Mouse (Mus musculus): ENCODE results near the gene Otulin.

Gene Otulin

DNA sequence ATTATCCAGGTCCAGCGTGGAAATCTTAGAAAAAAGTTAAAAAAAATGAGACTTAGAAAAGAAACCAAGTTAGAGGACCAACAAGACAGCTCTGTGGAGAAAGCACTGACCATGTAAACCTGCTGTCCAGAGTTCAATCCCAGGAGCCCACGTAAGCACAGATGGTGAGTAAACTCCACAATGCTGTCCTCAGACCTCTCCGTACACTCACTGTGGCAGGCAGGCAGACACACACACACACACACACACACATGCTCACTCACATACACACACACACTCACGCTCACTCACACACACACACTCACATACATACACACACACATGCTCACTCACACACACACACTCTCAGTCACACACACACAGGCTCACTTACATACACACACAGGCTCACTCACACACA is 17.2 kb downstream of the Otulin start:
- no peak for DNase-seq (ENCODE audit: low spot score in 2 of 2)

DNA sequence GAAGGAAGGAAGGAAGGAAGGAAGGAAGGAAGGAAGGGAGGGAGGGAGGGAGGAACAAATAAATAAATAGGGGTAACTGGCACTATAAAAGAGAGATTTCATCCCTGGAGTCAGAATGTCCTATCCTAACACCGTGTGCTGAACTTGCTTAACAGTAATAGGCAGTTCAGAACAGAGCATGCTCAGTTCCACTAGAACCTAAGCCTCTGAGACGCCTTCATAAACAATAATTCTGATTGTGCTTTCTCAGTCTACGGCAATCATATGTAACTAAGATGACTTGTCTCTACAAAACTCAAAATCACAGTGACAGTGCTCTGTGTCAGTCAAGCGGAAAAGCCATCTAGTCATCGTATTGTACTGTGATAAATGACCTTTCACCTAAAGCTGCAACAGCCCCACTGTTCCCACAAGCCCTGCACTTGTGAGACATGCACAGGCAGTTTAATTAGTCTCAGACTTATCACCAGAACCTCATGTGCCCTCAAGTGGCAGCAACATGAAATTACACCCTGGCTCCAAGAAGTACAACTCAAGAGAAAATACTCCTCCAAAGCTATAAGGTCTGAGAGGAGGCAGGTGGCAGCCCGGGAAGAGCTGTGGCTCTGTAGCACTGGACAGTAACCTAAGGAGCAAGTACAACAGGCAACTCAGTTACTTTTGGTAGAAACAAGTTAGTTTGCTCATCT is 17.8 kb downstream of the Otulin start:
- DNase-seq (ENCODE audit: low spot score in 2 of 2): peak in 1 of 2 experiments; percentile 65

DNA sequence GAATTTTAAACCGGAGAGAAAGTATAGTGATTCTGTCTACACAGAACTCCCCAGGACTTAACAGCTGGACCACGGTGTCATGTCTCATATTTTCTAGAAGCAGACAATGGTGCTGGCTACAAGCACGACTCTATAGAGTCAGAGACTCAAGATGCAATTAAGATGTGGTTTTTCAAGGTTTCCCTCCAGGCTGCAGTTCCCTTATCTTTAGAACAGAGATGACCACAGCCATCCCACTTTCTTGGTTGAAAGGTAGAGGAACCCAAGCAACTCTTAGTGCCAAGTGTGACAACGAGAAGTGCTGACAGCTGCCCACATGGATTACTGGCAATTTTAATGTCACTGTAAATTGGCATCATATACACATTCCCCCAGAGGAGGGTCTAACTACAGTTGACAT is 20.9 kb downstream of the Otulin start:
- no peak for DNase-seq (ENCODE audit: low spot score in 2 of 2)

DNA sequence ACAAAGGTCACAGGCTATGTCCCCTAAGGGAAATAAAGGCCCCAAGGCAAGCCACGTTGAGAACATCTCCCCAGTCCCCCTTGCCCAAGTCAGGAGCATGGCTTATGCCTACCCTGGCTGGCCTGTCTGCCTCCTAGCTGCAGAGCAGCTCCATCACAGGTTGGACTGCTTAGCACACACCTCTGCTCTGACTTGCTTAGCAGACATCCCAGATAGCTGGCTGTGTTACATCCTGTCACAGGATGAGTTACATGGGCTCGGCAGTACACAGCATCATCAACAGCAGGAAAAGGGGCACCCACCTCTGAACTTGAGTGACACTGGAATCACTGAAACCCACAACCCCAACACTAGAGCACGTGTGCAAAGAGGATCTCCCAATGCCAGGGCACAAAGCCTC is 25.2 kb downstream of the Otulin start:
- DNase-seq (ENCODE audit: low spot score in 2 of 2): no peak

DNA sequence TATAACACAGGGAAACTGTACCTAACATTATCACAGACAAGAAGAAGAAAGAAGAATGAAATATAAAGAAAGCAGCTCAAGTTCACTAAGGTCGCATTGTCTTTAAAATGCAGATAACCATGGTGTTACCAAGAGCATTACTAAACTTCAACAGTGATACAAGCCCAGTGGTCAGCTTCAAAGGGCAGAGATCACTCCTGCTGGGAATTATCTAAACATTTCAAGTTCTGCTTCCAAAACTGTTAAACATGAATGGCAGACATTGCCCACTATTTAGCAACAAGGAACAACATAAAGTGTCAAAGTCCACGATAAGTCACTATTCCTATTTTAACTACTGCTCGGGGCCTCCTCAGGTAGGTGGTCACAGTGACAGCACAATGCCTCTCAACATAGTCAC is 25.9 kb downstream of the Otulin start:
- DNase-seq (ENCODE audit: low spot score in 2 of 2): no peak

DNA sequence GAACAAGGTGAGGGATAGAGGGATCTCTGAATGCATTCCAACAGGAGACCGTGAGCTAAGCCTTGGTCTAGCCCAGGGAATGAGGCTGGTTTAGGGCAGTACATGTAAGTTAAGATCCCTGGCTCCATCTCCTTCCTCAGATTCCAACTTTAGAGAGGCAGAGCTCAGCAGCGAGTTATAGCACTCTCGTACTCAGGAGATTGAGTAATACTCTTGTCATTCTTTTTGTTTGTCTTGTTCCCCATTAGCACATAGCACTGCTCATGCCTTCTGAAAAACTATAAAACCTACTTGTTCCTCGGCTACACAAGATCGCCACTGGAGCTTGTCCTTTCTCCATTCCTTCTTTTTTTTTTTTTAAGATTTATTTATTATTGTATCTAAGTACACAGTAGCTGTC is 30.0 kb downstream of the Otulin start:
- DNase-seq (ENCODE audit: low spot score in 2 of 2): no peak

DNA sequence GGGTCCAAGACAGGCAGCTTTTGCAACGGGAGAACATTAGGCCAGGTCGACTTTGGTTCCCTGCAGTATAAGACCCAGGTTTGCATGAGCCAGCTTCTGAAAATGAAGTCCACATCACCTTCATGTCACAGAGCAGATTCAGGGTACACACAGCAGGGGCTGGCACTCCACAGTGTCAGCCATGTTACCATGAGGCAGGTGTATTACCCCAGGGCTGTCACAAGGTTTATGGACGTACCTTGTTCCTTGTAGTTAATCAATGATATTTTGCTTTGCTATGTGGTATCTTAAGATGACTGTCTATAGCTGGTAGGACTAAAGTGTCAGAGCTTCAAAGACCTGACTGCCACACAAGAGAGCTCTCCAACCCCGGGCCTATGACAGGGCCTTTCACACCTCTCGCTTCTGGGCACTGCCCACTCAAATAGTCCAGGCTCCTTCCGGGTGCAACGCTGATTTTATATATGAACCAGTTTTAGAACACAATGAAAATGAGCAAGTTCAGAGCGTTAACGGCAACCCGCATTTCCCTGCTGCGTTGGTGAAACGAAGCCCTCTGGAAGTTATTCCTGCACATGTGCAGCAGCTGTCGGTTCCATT is 31.6 kb downstream of the Otulin start:
- DNase-seq (ENCODE audit: low spot score in 2 of 2): no peak

DNA sequence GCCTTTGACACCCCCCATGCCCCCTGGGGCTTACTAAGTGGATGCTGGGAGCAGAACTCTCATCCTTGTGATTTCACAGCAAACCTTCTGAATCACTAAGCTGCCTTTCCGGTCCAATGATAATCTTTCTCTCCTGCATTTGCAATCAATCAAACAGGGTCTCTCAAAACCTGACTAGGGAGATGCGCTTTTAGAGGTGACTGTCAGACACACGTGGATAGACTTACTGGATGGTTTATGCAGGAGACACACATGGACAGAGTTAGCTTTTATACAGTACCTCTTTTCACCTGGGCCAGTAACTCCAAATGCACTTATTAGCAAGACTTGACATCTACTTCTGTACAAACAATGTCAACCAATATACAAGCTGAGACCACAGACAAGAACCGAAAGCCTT is 33.0 kb downstream of the Otulin start:
- no peak for DNase-seq (ENCODE audit: low spot score in 2 of 2)

DNA sequence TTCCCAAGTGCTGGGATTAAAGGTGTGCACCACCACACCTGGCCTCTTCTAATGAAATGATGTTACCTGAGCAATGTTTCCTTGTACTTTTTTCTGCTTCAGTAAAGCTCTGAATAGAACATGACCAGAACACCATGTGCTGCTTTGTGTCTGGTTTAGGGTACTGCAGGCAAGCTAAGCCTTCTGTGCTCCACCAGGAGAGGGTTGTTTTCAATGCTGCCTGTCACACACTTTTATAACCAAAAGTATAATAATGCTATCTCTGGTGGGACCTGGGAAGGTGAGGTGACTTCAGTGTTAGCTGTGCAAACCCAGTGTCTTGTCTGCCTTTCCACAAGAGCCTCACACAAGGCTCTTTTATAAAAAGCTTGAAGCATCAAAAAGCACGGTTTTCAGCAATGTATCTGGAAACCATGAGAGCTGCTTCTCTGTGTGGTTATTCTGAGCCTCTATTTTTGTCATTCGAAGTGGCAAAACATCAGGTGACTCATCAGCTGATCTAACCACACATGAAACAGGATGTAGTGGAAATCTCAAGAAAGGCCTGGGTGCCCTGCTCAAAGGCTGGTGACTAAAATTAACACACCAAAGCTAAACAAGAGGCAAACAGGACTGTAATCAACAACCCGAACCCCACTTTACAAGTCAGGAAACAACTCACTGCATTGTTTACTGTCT is 33.9 kb downstream of the Otulin start:
- peak; percentile 30 to 60 for DNase-seq (ENCODE audit: low spot score in 2 of 2)

DNA sequence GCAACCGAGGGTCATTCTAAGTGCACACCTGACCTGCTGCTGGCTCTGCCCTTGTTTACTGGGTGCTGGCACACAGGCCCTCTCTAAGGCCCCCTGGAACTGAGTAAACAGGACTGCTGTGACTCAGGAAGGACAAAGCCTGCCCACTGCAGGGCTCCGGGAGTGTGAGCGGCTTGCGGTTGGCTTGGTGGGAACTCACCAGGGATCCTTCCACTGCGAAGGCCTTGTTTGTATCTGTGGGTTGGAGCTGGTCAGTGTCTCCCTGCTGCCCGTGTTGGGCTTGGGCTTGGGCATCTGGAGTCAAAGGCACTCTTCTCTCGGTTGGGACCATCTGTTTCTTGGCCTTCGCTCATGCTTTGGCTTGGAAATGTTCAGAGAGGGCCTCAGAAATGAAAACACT is 34.9 kb downstream of the Otulin start:
- DNase-seq (ENCODE audit: low spot score in 2 of 2): no peak

DNA sequence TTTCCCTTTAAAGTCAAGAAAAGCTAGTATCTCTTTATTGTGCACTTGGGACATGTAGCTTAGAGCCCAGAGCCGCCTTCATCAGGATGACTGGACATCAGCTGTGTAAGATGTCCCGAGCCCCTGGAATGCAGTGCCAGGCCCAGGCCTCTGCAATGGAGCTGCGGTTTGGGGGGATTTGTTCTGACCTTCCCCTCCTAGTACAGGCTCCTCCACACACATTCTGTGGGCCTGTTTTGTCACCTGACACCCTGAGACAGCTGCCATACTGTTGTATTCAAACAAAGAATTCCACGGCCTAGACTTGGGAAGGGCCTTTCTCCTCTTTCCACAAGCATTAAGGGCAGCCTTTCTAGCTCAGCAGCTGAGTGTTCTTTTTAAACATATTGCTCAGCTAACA is 35.5 kb downstream of the Otulin start:
- no peak for DNase-seq (ENCODE audit: low spot score in 2 of 2)

DNA sequence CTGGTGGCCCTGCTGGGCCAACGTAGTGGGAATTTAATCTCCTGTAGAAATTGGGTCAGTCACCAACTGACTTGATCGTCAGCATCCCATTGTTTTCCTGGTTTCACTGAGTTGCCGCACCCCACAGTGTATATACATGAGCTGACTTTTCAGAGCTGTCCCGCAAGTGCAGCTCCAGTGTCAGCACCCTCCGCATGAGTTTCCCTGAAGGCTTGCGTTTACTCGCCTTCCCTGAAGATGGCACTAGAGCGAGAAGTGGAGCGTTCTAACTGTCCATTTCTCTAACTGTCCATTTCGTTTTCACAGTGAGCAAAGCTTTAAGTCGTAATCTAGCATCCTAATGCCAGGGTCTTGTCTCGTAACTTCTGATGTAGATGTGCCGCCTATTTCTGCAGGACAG is 36.8 kb downstream of the Otulin start:
- no peak for DNase-seq (ENCODE audit: low spot score in 2 of 2)

DNA sequence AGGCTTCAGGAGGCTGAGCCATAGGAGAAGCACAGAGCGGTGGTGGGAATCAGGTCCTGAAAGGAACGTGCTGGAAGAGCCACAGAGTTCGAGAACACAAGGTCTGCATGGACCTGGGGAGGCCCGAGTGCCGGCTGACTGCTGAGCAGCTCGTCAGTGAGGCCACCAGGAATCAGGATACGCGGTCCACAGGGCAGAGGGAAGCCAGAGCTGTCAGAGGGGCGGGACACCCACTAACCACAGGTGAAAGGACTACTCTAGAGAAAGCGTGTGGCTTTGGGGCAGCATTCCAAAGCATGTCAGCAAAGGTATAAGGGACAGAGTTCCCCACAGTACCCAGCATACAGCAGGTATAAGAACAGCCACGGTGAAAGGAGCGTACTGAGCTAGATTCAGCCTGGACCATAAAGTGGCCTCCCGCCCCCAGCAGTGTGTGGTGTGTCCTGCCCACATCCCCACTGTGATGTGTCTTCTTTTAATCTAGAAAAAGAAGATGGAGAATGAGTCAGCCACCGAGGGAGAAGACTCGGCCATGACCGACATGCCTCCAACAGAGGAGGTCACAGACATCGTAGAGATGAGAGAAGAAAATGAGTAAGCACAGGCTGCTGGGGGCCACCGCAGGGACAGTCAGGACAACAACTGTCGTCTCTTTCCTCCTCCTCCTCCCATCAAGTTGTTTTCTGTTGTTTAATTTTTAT is 37.7 kb downstream of the Otulin start:
- no peak for DNase-seq (ENCODE audit: low spot score in 2 of 2)

DNA sequence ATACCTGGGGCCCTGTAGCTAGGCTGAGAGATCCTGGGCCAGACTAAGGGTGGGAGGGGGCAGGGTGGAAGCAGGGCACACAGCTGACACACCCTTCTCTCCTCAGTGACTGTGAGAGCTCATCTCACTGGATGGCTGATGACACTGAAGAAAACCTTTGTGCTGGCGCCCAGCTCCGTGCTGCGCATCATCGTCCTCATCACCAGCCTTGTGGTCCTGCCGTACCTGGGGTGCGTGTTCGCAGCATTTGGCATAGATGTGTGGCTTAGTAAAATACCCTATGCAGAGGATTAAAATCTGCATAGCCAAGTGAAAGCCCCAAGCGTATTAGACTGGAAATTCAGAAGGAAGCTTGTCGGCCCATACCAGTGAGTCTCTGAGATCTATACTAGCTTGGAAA is 39.7 kb downstream of the Otulin start:
- DNase-seq (ENCODE audit: low spot score in 2 of 2): no peak

DNA sequence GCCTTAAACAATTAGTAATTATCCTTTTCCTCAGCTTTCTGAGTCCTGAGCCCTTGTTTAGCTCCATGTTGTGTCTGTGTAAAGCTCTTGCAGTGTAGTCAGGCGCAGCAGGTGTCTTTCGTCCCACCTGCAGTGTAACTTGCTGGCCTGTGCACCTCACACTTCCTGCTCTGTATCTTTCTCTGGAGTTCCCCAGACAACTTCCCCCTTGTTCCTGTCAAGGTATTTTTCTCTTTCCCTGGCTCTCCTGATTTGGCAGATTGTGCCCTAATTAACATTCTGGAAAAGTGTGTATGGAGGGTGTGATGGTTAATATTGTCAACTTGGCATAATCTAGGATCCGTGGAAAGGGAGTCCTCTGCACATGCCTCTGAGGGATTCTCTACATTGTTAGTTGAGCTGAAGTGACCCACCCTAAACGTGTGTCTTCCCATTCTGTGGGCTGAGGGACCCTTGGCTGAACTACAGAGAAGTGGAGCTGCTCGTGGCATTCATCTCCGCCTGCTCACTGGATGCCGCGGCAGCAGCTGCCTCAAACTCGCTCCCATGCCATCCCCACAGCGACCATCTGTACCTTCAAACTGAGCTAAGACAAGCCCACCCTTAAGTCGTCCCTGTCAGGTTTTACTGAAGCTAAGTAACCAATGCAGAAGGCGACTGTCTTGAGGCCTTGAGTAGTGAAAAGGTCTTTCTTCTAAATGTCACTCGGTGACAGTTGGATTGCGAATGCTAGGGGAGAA is 42.2 kb downstream of the Otulin start:
- DNase-seq (ENCODE audit: low spot score in 2 of 2): no peak

DNA sequence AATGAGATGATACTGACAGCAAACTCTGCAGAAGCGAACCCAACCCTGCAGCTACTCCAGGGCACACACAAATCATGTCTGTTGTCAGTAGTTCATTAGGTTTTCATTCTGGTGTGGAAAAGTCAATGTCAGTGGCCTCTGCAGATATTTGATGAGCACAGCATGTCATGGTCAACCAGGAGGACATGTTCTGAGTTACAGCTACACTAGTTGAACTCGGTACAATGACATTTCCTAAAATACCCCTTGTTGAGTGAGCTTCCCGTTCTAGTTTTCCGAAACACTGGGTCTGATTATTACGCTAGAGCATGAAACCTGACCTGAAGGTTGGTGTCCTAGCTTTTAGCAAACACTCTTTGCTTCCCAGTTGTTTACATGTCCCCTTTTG is 44.4 kb downstream of the Otulin start:
- no peak for DNase-seq (ENCODE audit: low spot score in 2 of 2)

DNA sequence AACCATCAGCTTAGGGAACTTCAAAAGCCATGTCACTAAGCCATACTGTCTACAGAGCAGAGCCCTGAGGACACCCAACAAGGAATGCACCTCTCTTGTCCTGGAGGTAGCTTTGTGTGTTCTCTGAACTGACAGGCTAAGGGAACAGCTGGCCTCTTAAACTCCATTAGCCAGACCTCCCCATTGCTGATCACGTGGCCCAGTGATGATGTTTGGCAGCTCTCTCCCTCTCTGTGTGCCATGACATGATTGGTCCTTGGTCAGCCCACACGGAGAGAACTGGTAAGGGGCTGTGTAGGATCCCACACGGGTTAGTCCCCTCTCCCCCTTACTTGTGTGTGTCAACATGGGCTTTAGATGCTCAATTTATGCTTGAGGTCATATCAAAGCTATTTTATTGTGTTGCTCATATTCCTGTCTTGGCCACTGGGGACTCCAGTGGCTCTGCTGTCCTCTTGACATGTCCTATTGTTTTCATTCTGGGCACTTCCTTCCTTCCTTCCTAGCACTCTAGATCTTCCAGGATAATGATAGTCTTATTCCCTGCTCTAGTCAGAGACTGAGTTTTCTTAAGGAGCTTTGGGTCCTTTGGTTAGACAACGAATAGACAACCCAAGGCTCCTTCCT is 44.9 kb downstream of the Otulin start:
- no peak for DNase-seq (ENCODE audit: low spot score in 2 of 2)

DNA sequence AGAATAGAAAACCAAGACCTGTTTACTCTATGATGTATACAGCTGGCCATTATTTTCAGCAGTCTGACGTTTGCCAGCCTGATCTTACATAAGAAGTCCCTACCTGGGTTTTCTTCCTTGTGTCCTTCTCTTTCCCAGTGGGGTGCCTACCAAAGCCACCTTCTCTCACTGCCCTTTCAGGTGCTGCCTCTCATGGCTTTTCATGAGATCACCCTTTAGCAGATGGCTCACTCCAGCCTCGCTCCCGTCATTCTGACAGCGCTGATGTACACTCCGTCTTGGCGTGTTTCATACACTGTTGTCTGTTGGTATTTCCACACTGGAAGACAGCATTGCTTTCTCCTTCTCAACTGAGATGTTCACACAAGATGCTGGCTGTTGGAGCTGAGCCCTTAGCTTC is 46.9 kb downstream of the Otulin start:
- no peak for DNase-seq (ENCODE audit: low spot score in 2 of 2)

DNA sequence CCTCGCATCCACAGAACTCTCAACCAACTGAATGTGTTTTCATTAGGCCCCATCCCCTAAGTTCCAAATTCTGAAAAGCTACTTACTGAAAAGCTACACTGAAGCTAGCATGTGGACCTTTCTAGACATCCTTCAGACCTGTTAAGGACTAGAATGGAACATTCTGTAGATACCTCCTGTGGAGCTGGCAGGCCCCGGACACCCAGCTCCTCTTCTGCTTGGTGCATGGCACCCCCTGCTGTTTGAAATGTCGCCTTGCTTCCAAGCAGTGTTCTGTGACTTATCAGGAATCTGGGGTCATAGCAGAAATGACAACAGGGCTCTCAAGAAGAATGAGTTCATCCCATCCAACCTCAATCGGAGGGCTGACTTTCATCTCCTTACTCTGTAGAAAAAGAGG is 47.5 kb downstream of the Otulin start:
- peak; percentile 33 to 58 for DNase-seq (ENCODE audit: low spot score in 2 of 2)

DNA sequence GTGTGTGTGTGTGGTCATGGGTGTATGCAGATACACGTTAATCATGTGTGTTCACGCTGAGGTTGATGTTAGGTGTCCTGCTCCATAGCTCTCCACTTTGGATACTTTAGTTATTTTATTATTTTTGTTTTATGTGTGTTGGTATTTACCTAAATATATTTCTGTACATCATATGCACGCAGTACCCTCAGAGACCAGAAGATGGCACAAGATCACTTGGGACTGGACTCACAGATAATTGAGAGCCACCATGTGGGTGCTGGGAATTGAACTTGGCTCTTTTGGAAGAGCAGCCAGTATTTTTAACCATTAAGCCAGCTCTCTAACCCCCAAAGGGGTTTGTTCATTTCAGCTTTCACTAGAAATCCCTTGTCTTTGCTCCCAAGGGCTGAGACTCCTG is 48.1 kb downstream of the Otulin start:
- no peak for DNase-seq (ENCODE audit: low spot score in 2 of 2)

DNA sequence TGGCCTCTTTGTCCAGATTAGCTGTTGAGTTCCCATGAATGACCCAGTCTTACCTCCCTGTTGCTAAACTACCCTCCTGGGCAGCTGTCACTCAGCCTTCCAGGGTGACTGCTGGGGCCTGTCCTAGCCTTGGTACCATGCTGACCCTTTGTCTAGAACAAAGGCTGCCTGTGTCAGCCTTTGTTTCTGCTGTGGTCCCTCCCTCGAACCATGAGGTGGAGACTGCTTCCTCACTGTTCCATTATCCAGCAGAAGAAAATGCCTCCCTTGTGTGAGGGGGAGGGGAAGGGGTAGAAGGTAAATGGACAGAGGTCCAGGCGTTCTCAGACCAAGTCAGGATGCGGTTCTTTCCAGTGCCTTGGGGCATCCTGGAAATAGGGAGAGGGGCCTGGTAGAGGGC is 48.9 kb downstream of the Otulin start:
- DNase-seq (ENCODE audit: low spot score in 2 of 2): no peak

DNA sequence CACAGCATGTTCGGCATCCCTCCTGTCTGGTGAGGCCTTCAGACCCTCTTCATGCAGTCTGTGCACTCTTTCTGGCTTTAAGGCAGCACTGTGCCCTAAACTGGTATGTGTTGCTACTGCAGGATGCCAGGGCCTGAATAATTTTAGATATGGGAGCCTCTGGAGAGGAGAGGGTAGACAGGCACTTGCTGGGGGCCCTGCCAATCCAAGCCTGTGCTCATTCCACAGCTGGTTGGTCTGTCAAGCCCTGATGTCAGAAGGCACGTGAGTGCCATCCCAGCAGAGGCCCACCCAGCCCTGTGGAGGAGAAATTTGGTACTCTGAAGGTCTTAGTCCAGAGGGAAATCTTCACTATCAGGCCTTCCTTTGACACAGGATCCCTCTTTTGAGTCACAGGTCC is 49.7 kb downstream of the Otulin start:
- DNase-seq (ENCODE audit: low spot score in 2 of 2): peak; percentile 69 to 73
